Mouse (Mus musculus) embryonic facial prominence, embryonic 11.5 days (tissue): ENCODE results near the gene Apoc1. TPM values are rescaled to one million over a fixed set of nuclear protein-coding genes. Genes with fewer than 3 reads are reported as not detected.

Source experiments
- ATAC-seq: fragments of 200-750 bp; cut with Nextera tagmentation; replicated peaks from 2 replicates; pipeline ENCODE4 v1.8.0; 2017; ENCODE audit warnings: low read depth; ENCODE audit not compliant: insufficient number of reproducible peaks, low FRiP score, low TSS enrichment
- DNase-seq: peaks from one replicate; pipeline ENCODE4 v3.0.0-alpha.2; 2015; ENCODE audit warnings: low spot score
- H3K27ac ChIP-seq: fragments of 300-500 bp; sonication (generic); replicated peaks from 2 replicates; pipeline ENCODE4 v1.5.1; 2014; ENCODE audit warnings: mild to moderate bottlenecking, low read depth, low read length, control low read depth
- H3K27me3 ChIP-seq: fragments of 300-500 bp; sonication (generic); 2 replicates; pipeline ENCODE4 v1.6.1; 2014; ENCODE audit warnings: mild to moderate bottlenecking, low read length, moderate library complexity, mixed read lengths; ENCODE audit not compliant: control insufficient read depth, insufficient read depth
- H3K36me3 ChIP-seq: fragments of 300-500 bp; sonication (generic); replicated peaks from 2 replicates; pipeline ENCODE4 v1.6.1; 2014; ENCODE audit warnings: low read depth, mild to moderate bottlenecking, low read length, moderate library complexity, mixed read lengths; ENCODE audit not compliant: control insufficient read depth, insufficient read depth
- H3K4me1 ChIP-seq: fragments of 300-500 bp; sonication (generic); 2 replicates; pipeline ENCODE4 v1.6.1; 2014; ENCODE audit warnings: low read length, mixed read lengths; ENCODE audit not compliant: control insufficient read depth, insufficient read depth
- H3K4me2 ChIP-seq: fragments of 300-500 bp; sonication (generic); 2 replicates; pipeline ENCODE4 v1.6.1; 2014; ENCODE audit warnings: low read depth, mild to moderate bottlenecking, control low read depth, low read length, moderate library complexity
- H3K4me3 ChIP-seq: fragments of 300-500 bp; sonication (generic); 2 replicates; pipeline ENCODE4 v1.5.1; 2014; ENCODE audit warnings: low read depth, low read length, control low read depth
- H3K9ac ChIP-seq: fragments of 300-500 bp; sonication (generic); replicated peaks from 2 replicates; pipeline ENCODE4 v1.6.1; 2014; ENCODE audit warnings: mild to moderate bottlenecking, control low read depth, low read length
- H3K9me3 ChIP-seq: fragments of 300-500 bp; sonication (generic); replicated peaks from 2 replicates; pipeline ENCODE4 v1.6.1; 2016; ENCODE audit warnings: mild to moderate bottlenecking, low read length, inconsistent platforms, mixed read lengths; ENCODE audit not compliant: control insufficient read depth
- WGBS: fragments of 180-500 bp; shearing (Covaris S2); extraction: QIAGEN DNeasy Blood & Tissue Kit; methylation state at CpG from one replicate; pipeline ENCODE4 v1.1.7; 2014; 5-methylcytosine and 5-hydroxymethylcytosine counted together
- polyA plus RNA-seq: library from polyadenylated mRNA; unstranded; fragments of >200 nt; fragmentation: Nextera tagmentation; extraction: Ambion mirVana; gene quantifications from 2 replicates; pipeline ENCODE4 v1.2.1, GENCODE M21; 2014

The Apoc1 gene
- polyA plus RNA-seq, 1 experiment from 2014 or later: 6.1 TPM

- Histone ChIP-seq H3K4me3 (no peak overlapping the region), H3K4me2 (no peak overlapping the region), H3K36me3 (peaks cover 6% of the 10 kb centered on the region), H3K27me3 (no peaks in the 10 kb centered on the region), H3K9ac (no peak overlapping the region), H3K27ac (no peak overlapping the region), H3K9me3 (peaks cover 6% of the 10 kb centered on the region; the same call in 1 of the 2 replicates), H3K4me1 (no peaks in the 10 kb centered on the region)
- DNase-seq (no peak), ATAC-seq (no peak)
- WGBS: 97% methylated on average over 12 of the region's 12 CpGs
Measured at GRCm38 (mm10) chr7:19724167-19724566, 31.7 kb upstream of the Apoc1 start.

- Histone ChIP-seq H3K9me3 (peaks cover 6% of the 10 kb centered on the region; the same call in 1 of the 2 replicates), H3K27ac (no peak overlapping the region), H3K4me3 (no peak overlapping the region), H3K4me2 (no peak overlapping the region), H3K36me3 (peaks cover 6% of the 10 kb centered on the region), H3K27me3 (no peaks in the 10 kb centered on the region), H3K4me1 (no peaks in the 10 kb centered on the region), H3K9ac (no peak overlapping the region)
- no peak for DNase-seq
- WGBS: 93% methylated on average over 6 of the region's 6 CpGs
- no peak for ATAC-seq
Measured at GRCm38 (mm10) chr7:19722754-19723195, 30.3 kb upstream of the Apoc1 start.

GRCm38 (mm10) chr7:19719200-19719599 lies 26.7 kb upstream of the Apoc1 start:
- DNase-seq: no peak
- Histone ChIP-seq H3K4me2 (no peak overlapping the region), H3K4me3 (no peak overlapping the region), H3K27ac (no peak overlapping the region), H3K36me3 (peaks cover 4% of the 10 kb centered on the region), H3K27me3 (no peaks in the 10 kb centered on the region), H3K9ac (no peak overlapping the region), H3K9me3 (peaks cover 6% of the 10 kb centered on the region; the same call in 1 of the 2 replicates), H3K4me1 (peaks cover 4% of the 10 kb centered on the region; the same call in 1 of the 2 replicates)
- WGBS: 95% methylated on average over 4 of the region's 4 CpGs
- no peak for ATAC-seq

GRCm38 (mm10) chr7:19718297-19718952 lies 26.0 kb upstream of the Apoc1 start:
- no peak overlapping the region for H3K4me3 ChIP-seq
- WGBS: 89% methylated on average over 5 of the region's 5 CpGs
- H3K27ac ChIP-seq: no peak overlapping the region
- H3K4me1 ChIP-seq: peaks cover 4% of the 10 kb centered on the region; the same call in 1 of the 2 replicates
- H3K4me2 ChIP-seq: no peak overlapping the region
- H3K9ac ChIP-seq: no peak overlapping the region
- DNase-seq (no peak), ATAC-seq (no peak)
- peaks cover 4% of the 10 kb centered on the region for H3K36me3 ChIP-seq
- no peaks in the 10 kb centered on the region for H3K27me3 ChIP-seq
- H3K9me3 ChIP-seq: peaks cover 6% of the 10 kb centered on the region; the same call in 1 of the 2 replicates

GRCm38 (mm10) chr7:19717346-19717745 lies 24.9 kb upstream of the Apoc1 start:
- H3K27ac ChIP-seq: no peak overlapping the region
- H3K9me3 ChIP-seq: peaks cover 6% of the 10 kb centered on the region; the same call in 1 of the 2 replicates
- DNase-seq (no peak), ATAC-seq (no peak)
- H3K4me3 ChIP-seq: no peak overlapping the region
- H3K4me1 ChIP-seq: peaks cover 4% of the 10 kb centered on the region; the same call in 1 of the 2 replicates
- no peak overlapping the region for H3K9ac ChIP-seq
- H3K27me3 ChIP-seq: no peaks in the 10 kb centered on the region
- peaks cover 4% of the 10 kb centered on the region for H3K36me3 ChIP-seq
- 87% methylated on average over 4 of the region's 4 CpGs for whole genome bisulfite sequencing
- no peak overlapping the region for H3K4me2 ChIP-seq

DNA sequence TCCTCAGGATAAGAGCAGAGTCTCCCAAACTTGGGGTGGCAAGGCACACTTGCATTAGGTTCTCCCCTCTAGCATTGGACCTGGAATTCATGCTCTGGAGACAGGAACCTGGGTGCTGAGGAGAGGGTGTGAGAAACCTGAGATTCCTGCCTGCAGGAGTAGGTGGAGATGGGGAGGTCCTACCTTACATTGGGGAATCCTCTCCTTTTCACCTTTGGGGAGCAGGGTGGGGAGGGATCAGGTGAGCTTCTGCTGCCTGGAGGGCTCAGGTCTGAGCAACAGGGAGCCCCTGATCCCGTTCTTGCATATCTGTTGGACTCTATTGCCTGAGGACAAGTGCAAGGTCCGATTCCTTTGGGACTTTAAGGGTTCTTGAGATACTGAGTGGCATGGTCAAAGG lies 24.4 kb upstream of the Apoc1 start:
- H3K27me3 ChIP-seq: no peaks in the 10 kb centered on the region
- 83% methylated on average over 2 of the region's 2 CpGs for WGBS
- H3K9ac ChIP-seq: 0 out of 2 replicates have a peak overlapping the region, but pooled peaks have one; percentile 15
- H3K36me3 ChIP-seq: peaks cover 4% of the 10 kb centered on the region
- H3K4me2 ChIP-seq: no peak overlapping the region; the same call in 1 of the 2 replicates
- H3K27ac ChIP-seq: no peak overlapping the region; the same call in 1 of the 2 replicates
- peaks cover 4% of the 10 kb centered on the region; the same call in 1 of the 2 replicates for H3K4me1 ChIP-seq
- peaks cover 6% of the 10 kb centered on the region; the same call in 1 of the 2 replicates for H3K9me3 ChIP-seq
- DNase-seq: no peak
- no peak overlapping the region for H3K4me3 ChIP-seq
- no peak for ATAC-seq

DNA sequence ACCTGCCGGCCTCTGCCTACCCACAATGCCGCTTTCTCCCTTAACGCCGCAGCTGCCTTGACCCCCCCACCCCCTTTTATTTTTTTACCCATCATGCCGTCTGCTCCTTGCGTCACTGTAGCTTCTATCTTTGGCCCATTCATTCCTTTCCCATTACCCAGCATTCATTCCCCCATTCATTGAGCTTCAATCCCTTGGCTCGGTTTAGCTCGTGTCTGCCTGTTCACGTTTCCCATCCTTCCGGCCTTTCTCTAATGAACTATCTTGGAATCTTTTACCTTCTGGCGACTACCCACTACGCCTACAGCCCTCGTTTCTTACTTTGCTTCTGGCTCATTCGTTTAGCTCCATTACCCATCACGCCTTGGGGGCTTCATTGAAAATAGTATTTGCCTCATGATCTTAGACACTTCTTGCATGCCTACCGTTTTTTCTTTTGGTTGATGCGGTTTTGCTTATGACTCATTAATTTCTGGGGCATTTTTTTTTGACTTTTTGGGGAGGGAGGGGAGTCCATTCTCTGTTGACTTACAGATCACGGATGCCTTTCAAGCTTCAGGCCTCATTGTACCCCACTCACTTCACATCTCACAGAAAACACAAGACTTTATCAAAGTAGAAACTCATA lies 23.7 kb upstream of the Apoc1 start:
- WGBS: 6% methylated on average over 18 of the region's 18 CpGs
- peaks cover 4% of the 10 kb centered on the region; the same call in 1 of the 2 replicates for H3K9me3 ChIP-seq
- H3K27me3 ChIP-seq: no peaks in the 10 kb centered on the region
- ATAC-seq (no peak), DNase-seq (no peak)
- H3K27ac ChIP-seq: peak overlapping the region; percentile 42
- peak overlapping the region; percentile 33 for H3K4me3 ChIP-seq
- H3K4me1 ChIP-seq: peaks cover 4% of the 10 kb centered on the region; the same call in 1 of the 2 replicates
- H3K4me2 ChIP-seq: peak overlapping the region; percentile 64
- H3K9ac ChIP-seq: peak overlapping the region; percentile 15; the same call in 1 of the 2 replicates
- peaks cover 4% of the 10 kb centered on the region for H3K36me3 ChIP-seq
